Mouse (Mus musculus): ENCODE results near the gene Hist1h3e.
"Not testable (repeated sequence)": the region's sequence is repeated elsewhere in the genome, so short reads cannot be mapped to it uniquely, and the experiment has no call there.

Gene Hist1h3e

GRCm38 (mm10) chr13:23541497-23541896 lies 20.7 kb downstream of the Hist1h3e start:
- no peak for DNase-seq (ENCODE audit: extremely low read depth, insufficient read length, low spot score)

- DNase-seq (ENCODE audit: extremely low read depth, insufficient read length, low spot score) = not testable (repeated sequence)
These were observed 22.3 kb downstream of the Hist1h3e start for GRCm38 (mm10) chr13:23539821-23540220.

- DNase-seq (ENCODE audit: extremely low read depth, insufficient read length, low spot score) = no peak
These were observed 23.9 kb downstream of the Hist1h3e start for GRCm38 (mm10) chr13:23538249-23538648.

DNA sequence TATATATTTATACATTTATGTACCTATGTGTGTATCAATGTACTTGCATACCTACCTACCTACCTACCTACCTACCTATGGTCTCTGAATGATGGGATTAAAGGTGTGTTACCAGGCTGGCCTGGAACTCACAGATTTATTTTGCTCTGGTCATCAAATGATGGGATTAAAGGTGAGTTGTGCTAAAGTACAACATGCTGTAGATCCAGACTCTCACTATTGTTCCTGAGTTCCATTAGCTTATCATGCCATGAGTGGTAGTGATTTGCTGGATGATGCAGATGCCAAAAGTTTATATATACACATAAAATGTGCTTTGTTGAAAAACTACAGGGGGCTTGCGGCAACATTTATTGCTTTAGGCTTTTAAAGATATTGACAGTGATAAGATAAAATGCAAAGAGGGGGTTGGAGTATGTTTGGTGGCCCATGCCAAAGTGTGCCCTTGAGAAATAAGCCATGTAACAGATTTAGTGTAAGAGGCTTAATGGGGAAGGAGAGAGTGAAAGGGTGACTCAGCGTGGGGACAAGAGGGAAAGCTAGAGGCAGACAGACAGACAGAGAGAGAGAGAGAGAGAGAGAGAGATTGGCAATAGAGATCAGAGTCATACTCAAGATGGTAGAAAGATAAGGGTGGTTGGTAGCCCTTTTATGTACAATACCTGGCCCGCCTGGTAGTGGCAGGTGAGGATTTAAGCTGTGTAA lies 25.0 kb downstream of the Hist1h3e start:
- no peak for DNase-seq (ENCODE audit: extremely low read depth, insufficient read length, low spot score)

DNA sequence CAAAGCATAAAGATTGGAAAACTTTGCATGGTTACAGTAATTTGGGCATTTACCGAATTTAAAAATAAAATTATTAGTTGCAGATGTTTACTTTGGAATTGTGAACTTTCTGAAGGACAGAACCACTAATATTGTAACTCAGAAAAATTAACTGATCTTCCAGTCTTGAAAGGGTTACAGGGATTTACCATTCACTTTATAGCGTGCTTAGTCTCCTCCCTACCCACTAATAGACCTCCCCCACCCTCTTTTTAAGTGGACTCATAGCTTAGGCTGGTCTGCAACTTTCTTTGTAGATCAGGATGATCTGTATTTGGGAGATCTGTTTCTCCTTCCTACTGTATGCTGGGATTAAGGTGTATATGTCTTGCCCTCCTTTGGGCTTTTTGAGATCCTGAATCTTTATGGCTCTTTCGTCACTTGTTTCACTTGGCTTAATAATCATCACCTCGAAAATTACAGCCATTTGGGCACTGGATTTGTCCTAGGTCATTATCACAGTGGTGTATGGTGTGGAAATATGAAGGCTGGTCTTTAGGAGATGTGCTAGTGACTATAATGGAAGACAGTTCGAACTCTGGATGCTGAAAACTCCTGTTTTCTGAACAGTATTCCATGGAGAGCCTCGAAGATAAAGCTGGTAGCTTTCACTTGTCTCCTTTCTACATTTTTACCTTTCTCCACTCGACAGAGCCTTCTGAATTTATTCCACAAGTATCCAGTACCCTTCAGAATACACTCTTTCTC lies 25.9 kb downstream of the Hist1h3e start:
- DNase-seq (ENCODE audit: extremely low read depth, insufficient read length, low spot score) = no peak

GRCm38 (mm10) chr13:23535137-23536075 lies 26.8 kb downstream of the Hist1h3e start, which contains the start of gene Hist1h3g:
TSS of gene Hist1h3g (plus strand) at chr13:23535422.
- DNase-seq (ENCODE audit: extremely low read depth, insufficient read length, low spot score) = peak; percentile 95

- DNase-seq (ENCODE audit: extremely low read depth, insufficient read length, low spot score) = no peak
These were observed 27.6 kb downstream of the Hist1h3e start for GRCm38 (mm10) chr13:23534368-23535131.

DNA sequence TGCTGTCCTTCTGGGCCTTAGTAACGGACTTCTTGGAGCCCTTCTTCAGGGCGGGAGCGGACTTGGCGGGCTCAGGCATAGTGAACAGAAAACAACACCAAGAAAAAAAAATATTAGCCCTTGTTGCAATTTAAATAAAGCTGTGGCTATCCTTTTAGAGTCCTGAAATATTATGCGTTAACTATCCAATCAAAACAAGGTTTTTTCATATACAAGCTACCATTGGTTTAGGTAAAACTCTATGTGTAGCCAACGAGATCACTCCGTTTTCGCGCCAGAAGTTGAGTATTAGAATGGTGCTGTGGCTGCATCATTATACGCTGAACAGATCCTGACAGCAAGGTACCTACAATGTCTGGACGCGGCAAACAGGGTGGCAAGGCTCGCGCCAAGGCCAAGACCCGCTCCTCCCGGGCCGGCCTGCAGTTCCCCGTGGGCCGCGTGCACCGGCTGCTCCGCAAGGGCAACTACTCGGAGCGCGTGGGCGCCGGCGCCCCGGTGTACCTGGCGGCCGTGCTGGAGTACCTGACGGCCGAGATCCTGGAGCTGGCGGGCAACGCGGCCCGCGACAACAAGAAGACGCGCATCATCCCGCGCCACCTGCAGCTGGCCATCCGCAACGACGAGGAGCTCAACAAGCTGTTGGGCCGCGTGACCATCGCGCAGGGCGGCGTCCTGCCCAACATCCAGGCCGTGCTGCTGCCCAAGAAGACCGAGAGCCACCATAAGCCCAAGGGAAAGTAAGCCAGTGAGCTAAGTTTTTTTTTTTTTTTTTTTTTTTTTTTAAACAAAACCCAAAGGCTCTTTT lies 28.4 kb downstream of the Hist1h3e start, which contains the start of gene Hist1h2af:
Hist1h2af (plus strand) TSS at position 347 of the 808 bp plus-strand sequence.
- DNase-seq (ENCODE audit: extremely low read depth, insufficient read length, low spot score) = peak; percentile 85

DNA sequence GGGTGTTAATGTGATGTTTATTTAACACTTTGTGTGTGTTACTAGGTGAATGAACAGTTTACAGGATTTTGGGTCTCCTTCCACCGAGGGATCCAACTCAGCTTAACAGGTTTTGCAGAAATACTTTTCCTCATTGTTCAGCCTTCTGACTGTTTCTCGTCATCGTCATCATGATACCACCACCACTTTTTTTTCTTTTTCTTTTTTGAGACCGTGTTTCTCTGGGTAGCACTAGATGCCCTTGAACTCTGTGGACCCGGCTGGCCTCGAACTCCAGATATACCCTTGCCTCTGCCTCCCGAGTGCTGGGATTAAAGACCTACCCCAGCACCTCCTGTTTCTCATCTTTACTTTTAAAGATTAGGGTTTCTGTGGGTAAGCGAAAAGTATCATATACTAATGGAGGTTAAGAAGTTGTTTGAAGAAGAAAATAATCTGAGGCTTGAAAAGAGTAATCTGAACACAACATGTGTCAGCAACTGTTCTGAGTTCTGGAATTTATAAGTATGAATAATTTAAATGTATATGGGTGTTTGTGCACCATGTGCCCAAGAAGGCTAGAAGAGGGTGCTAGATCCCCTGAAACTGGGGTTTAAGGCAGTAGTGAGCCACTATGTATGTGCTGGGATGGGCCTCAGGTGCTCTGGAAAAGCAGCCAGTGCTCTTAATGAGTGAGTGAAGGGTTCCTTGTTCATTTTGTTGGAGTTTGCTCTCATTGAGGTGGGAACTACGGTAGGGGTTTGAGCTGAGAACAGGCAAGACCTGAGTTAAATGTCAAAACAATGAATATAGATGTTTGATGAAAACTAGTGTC lies 29.7 kb downstream of the Hist1h3e start:
- no peak for DNase-seq (ENCODE audit: extremely low read depth, insufficient read length, low spot score)

DNA sequence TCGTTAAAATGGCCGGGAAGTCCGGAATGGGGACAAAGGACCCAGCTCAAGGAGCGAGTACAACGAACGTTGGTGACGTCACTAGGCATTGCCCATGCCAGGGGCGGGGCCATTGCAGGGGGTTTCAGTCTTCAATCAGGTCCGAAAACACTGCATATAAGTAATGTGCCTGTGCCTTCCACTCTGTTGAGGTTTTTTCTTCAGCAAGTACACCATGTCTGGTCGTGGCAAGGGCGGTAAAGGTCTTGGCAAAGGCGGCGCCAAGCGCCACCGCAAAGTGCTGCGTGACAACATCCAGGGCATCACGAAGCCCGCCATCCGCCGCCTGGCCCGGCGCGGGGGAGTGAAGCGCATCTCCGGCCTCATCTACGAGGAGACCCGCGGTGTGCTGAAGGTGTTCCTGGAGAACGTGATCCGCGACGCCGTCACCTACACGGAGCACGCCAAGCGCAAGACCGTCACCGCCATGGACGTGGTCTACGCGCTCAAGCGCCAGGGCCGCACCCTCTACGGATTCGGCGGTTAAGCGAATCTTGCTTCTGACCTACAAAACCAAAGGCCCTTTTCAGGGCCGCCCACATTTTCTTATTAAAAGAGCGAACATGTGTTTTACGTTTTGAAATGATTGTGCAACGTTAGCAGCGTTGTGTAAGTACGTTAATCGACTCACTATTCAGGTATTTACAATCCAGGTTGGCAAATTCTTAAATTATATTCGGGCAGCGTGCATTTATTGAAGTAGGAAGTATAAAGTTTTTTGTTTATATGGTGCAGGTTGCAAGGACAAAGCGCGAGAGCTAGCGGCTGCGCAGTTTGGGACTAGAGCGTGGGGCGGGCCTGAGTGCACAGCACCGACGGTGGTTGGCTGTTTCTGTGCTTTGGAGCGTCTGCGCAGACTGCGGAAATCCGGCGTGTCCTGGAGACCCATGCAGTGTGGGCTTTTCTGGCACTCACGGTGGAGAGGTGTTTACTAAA lies 31.0 kb downstream of the Hist1h3e start, which contains the start of gene Hist1h4h:
Hist1h4h (plus strand) TSS at position 150 of the 975 bp plus-strand sequence.
- DNase-seq (ENCODE audit: extremely low read depth, insufficient read length, low spot score) = peak; percentile 95

GRCm38 (mm10) chr13:23530181-23530900 lies 31.8 kb downstream of the Hist1h3e start:
- DNase-seq (ENCODE audit: extremely low read depth, insufficient read length, low spot score) = peak; percentile 70

- no peak for DNase-seq (ENCODE audit: extremely low read depth, insufficient read length, low spot score)
These were observed 32.5 kb downstream of the Hist1h3e start for GRCm38 (mm10) chr13:23529480-23530165.

DNA sequence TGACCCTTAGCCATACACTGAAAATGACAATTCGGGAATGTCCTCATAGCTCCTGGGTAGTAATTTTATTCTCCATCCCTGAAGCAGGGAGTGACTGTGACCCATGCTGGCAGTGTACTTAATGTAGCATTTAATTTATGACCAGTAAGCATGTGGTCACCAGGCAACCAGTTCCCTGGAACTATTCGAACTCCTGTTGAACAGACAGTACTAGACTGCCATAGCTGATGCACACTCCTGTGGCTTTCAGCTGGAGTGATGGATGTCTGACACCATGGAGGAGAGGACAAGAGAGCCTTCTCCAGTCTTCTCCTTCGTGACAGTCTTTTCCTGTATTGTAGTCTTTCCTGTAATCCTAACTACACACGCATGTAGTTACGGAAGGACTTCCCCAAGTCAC lies 33.2 kb downstream of the Hist1h3e start:
- no peak for DNase-seq (ENCODE audit: extremely low read depth, insufficient read length, low spot score)

DNA sequence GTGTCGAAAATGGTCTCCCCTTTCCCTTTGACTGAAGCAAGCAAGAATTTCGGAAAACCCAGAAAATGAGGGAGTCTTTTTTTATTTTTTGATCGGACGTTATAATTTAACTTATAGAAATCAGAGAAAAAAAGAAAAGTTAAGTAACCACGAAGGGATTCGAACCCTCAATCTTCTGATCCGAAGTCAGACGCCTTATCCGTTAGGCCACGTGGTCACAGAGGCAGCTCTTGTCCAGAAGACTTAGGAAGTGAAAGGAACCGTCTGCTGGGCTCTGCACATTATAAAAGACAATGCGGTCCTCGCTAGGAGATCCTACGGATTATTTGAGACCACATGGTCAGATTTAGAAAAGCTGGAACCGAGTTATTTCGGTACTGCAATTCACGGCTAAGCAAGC lies 35.9 kb downstream of the Hist1h3e start:
- DNase-seq (ENCODE audit: extremely low read depth, insufficient read length, low spot score) = peak; percentile 51

- DNase-seq (ENCODE audit: extremely low read depth, insufficient read length, low spot score) = no peak
These were observed 36.3 kb downstream of the Hist1h3e start for GRCm38 (mm10) chr13:23525901-23526300.

DNA sequence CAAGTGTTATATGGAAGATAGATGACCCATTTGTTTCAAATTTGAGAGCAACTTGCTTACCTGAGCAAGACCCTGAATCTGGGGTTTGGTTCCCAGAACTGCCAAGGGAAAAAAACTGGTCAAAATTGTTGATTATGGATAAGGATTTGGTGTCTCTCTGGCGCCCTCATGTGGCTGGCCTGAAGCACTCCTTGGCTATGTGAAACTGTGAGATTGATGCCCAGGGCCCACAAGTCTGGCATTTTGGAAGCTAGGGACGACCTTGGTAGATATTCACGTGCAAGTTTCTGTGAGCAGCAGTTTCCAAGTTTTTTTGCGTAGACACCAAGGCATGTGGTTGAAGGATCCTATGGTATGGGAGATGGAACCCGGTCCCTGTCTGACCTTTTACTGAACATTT lies 37.5 kb downstream of the Hist1h3e start:
- DNase-seq (ENCODE audit: extremely low read depth, insufficient read length, low spot score) = peak; percentile 37

Measured in 3134 (cell line).